Mouse (Mus musculus) hindbrain, embryonic 14.5 days (tissue): ENCODE measurements at regions not wholly inside any gene's neighbourhood (a gene's known extent, or its start where the extent isn't known, plus 50 kb on each side); places are given as distances from the start of the nearest gene placed in this dataset.
"Not testable (repeated sequence)": the region's sequence is repeated elsewhere in the genome, so short reads cannot be mapped to it uniquely, and the experiment has no call there.

ENCODE experiments used
- ATAC-seq: fragments of 200-750 bp; cut with Nextera tagmentation; 2 replicates; pipeline ENCODE4 v1.8.0; 2017; ENCODE audit warnings: moderate number of reproducible peaks, mild to moderate bottlenecking, moderate TSS enrichment, moderate library complexity; ENCODE audit not compliant: low FRiP score
- DNase-seq: peaks from one replicate; pipeline ENCODE4 v3.0.0-alpha.2; 2015; ENCODE audit warnings: low spot score
- H3K27ac ChIP-seq: fragments of 300-500 bp; sonication (generic); 2 replicates; pipeline ENCODE4 v1.5.1; 2014; ENCODE audit warnings: mild to moderate bottlenecking, moderate library complexity
- H3K27me3 ChIP-seq: fragments of 300-500 bp; sonication (generic); 2 replicates; pipeline ENCODE4 v1.6.1; 2014; ENCODE audit warnings: mild to moderate bottlenecking, low read length, mixed read lengths; ENCODE audit not compliant: control insufficient read depth, insufficient read depth
- H3K36me3 ChIP-seq: fragments of 300-500 bp; sonication (generic); replicated peaks from 2 replicates; pipeline ENCODE4 v1.6.1; 2014; ENCODE audit not compliant: control insufficient read depth, insufficient read depth
- H3K4me1 ChIP-seq: fragments of 300-500 bp; sonication (generic); replicated peaks from 2 replicates; pipeline ENCODE4 v1.6.1; 2014; ENCODE audit warnings: antibody characterized with exemption, low read length, mixed read lengths; ENCODE audit not compliant: control insufficient read depth, insufficient read depth
- H3K4me2 ChIP-seq: fragments of 300-500 bp; sonication (generic); replicated peaks from 2 replicates; pipeline ENCODE4 v1.6.1; 2014; ENCODE audit warnings: mild to moderate bottlenecking, moderate library complexity
- H3K4me3 ChIP-seq: fragments of 300-500 bp; sonication (generic); replicated peaks from 2 replicates; pipeline ENCODE4 v1.5.1; 2014; ENCODE audit warnings: mild to moderate bottlenecking, low read length
- H3K9ac ChIP-seq: fragments of 300-500 bp; sonication (generic); 2 replicates; pipeline ENCODE4 v1.6.1; 2014
- H3K9me3 ChIP-seq: fragments of 300-500 bp; sonication (generic); 2 replicates; pipeline ENCODE4 v1.6.1; 2016; ENCODE audit warnings: low read length; ENCODE audit not compliant: control insufficient read depth
- WGBS: fragments of 180-500 bp; shearing (Covaris S2); extraction: QIAGEN DNeasy Blood & Tissue Kit; methylation state at CpG from one replicate; pipeline ENCODE4 v1.1.7; 2014; 5-methylcytosine and 5-hydroxymethylcytosine counted together

GRCm38 (mm10) chr16:9056430-9056829 is 226.5 kb downstream of the 1810013L24Rik start:
- H3K27ac ChIP-seq: no peak overlapping the region
- ATAC-seq (no peak), DNase-seq (no peak)
- 89% methylated on average over 3 of the region's 3 CpGs for WGBS
- no peak overlapping the region for H3K9ac ChIP-seq
- no peak overlapping the region for H3K4me2 ChIP-seq
- no peaks in the 10 kb centered on the region for H3K36me3 ChIP-seq
- peaks cover 8% of the 10 kb centered on the region; the same call in 1 of the 2 replicates for H3K4me1 ChIP-seq
- H3K9me3 ChIP-seq: no peaks in the 10 kb centered on the region
- no peak overlapping the region for H3K4me3 ChIP-seq
- no peaks in the 10 kb centered on the region for H3K27me3 ChIP-seq

- no peaks in the 10 kb centered on the region for H3K36me3 ChIP-seq
- no peak overlapping the region for H3K27ac ChIP-seq
- no peak overlapping the region for H3K4me2 ChIP-seq
- WGBS: 85% methylated on average over 4 of the region's 4 CpGs
- H3K9ac ChIP-seq: no peak overlapping the region
- DNase-seq: no peak
- H3K27me3 ChIP-seq: no peaks in the 10 kb centered on the region
- no peaks in the 10 kb centered on the region for H3K9me3 ChIP-seq
- no peak for ATAC-seq
- H3K4me3 ChIP-seq: no peak overlapping the region
- H3K4me1 ChIP-seq: no peaks in the 10 kb centered on the region
These were observed 241.6 kb downstream of the 1810013L24Rik start for GRCm38 (mm10) chr16:9071526-9071925.

- not testable (repeated sequence) for H3K27me3 ChIP-seq
These were observed 242.1 kb downstream of the 1810013L24Rik start for GRCm38 (mm10) chr16:9071956-9072355.

GRCm38 (mm10) chr16:9074295-9074694 is 244.4 kb downstream of the 1810013L24Rik start:
- 94% methylated on average over 4 of the region's 4 CpGs for WGBS
- Histone ChIP-seq H3K27ac (no peak overlapping the region), H3K36me3 (no peaks in the 10 kb centered on the region), H3K4me1 (no peaks in the 10 kb centered on the region), H3K4me3 (no peak overlapping the region), H3K27me3 (no peaks in the 10 kb centered on the region), H3K9ac (no peak overlapping the region), H3K9me3 (no peaks in the 10 kb centered on the region), H3K4me2 (no peak overlapping the region)
- ATAC-seq (no peak), DNase-seq (no peak)

More at GRCm38 (mm10) chr16:9071956-9072355, 242.1 kb downstream of the 1810013L24Rik start:
- H3K36me3 ChIP-seq, H3K4me3 ChIP-seq, ATAC-seq, DNase-seq, H3K9me3 ChIP-seq, H3K4me1 ChIP-seq, H3K27ac ChIP-seq, H3K4me2 ChIP-seq, H3K9ac ChIP-seq: not testable (repeated sequence)
- 90% methylated on average over 5 of the region's 5 CpGs for WGBS

- Histone ChIP-seq H3K27ac (no peak overlapping the region), H3K27me3 (no peaks in the 10 kb centered on the region), H3K9me3 (no peaks in the 10 kb centered on the region), H3K4me3 (no peak overlapping the region), H3K4me2 (no peak overlapping the region), H3K4me1 (no peaks in the 10 kb centered on the region), H3K9ac (no peak overlapping the region), H3K36me3 (no peaks in the 10 kb centered on the region)
- ATAC-seq (no peak), DNase-seq (no peak)
- WGBS: 85% methylated on average over 2 of the region's 2 CpGs
These were observed 247.6 kb downstream of the 1810013L24Rik start for GRCm38 (mm10) chr16:9077451-9077850.

GRCm38 (mm10) chr16:9078405-9078942 is 248.6 kb downstream of the 1810013L24Rik start:
- no peaks in the 10 kb centered on the region for H3K27me3 ChIP-seq
- H3K27ac ChIP-seq: no peak overlapping the region
- WGBS: 34% methylated on average over 4 of the region's 4 CpGs
- H3K9ac ChIP-seq: no peak overlapping the region
- ATAC-seq (no peak), DNase-seq (no peak)
- no peak overlapping the region for H3K4me2 ChIP-seq
- H3K4me1 ChIP-seq: no peaks in the 10 kb centered on the region
- no peaks in the 10 kb centered on the region for H3K9me3 ChIP-seq
- no peaks in the 10 kb centered on the region for H3K36me3 ChIP-seq
- H3K4me3 ChIP-seq: no peak overlapping the region

GRCm38 (mm10) chr16:9083040-9083439 is 253.1 kb downstream of the 1810013L24Rik start:
- WGBS: 84% methylated on average over 3 of the region's 3 CpGs
- DNase-seq (no peak), ATAC-seq (no peak)
- no peaks in the 10 kb centered on the region for H3K27me3 ChIP-seq
- no peaks in the 10 kb centered on the region for H3K36me3 ChIP-seq
- no peaks in the 10 kb centered on the region for H3K9me3 ChIP-seq
- no peaks in the 10 kb centered on the region for H3K4me1 ChIP-seq
- no peak overlapping the region for H3K4me3 ChIP-seq
- no peak overlapping the region for H3K27ac ChIP-seq
- no peak overlapping the region for H3K4me2 ChIP-seq
- H3K9ac ChIP-seq: no peak overlapping the region

- Histone ChIP-seq H3K4me1 (no peaks in the 10 kb centered on the region), H3K9me3 (no peaks in the 10 kb centered on the region), H3K4me3 (no peak overlapping the region), H3K27me3 (no peaks in the 10 kb centered on the region), H3K9ac (no peak overlapping the region), H3K27ac (no peak overlapping the region), H3K36me3 (no peaks in the 10 kb centered on the region), H3K4me2 (no peak overlapping the region)
- no peak for DNase-seq
- WGBS: 55% methylated on average over 2 of the region's 2 CpGs
- ATAC-seq: no peak
These were observed 253.8 kb downstream of the 1810013L24Rik start for GRCm38 (mm10) chr16:9083740-9084139.

- H3K4me1 ChIP-seq: no peaks in the 10 kb centered on the region
- WGBS: 94% methylated on average over 1 of the region's 1 CpGs
- H3K4me3 ChIP-seq: no peak overlapping the region
- H3K9ac ChIP-seq: no peak overlapping the region
- no peaks in the 10 kb centered on the region for H3K9me3 ChIP-seq
- H3K27ac ChIP-seq: no peak overlapping the region
- ATAC-seq (no peak), DNase-seq (no peak)
- no peaks in the 10 kb centered on the region for H3K27me3 ChIP-seq
- no peaks in the 10 kb centered on the region for H3K36me3 ChIP-seq
- no peak overlapping the region for H3K4me2 ChIP-seq
These were observed 254.7 kb downstream of the 1810013L24Rik start for GRCm38 (mm10) chr16:9084581-9084980.

GRCm38 (mm10) chr16:9085133-9085532 is 255.2 kb downstream of the 1810013L24Rik start:
- Histone ChIP-seq H3K27me3 (no peaks in the 10 kb centered on the region), H3K9me3 (no peaks in the 10 kb centered on the region), H3K4me2 (no peak overlapping the region), H3K36me3 (no peaks in the 10 kb centered on the region), H3K4me3 (no peak overlapping the region), H3K4me1 (no peaks in the 10 kb centered on the region), H3K9ac (no peak overlapping the region), H3K27ac (no peak overlapping the region)
- no peak for ATAC-seq
- no peak for DNase-seq
- 73% methylated on average over 1 of the region's 1 CpGs for WGBS
